ENCODE assay signal across 16 mouse cellular contexts in genomic region chr12:119155566-119155965, GRCm38 (mm10).
DNase-seq lines count a peak whose midpoint lies in the region; ATAC-seq lines count a peak whose summit lies in the region.
"Had no signal": no experiment of that assay in that cellular context is flagged by ENCODE, and none has a peak within 500 bp of the region (broad histone marks: within the 10 kb centered on the region; RNA-seq: fewer than 3 reads in every experiment).

No protein-coding gene starts in this region.

- 0 out of 2 replicates have a peak, but pooled peaks cover 6% of the 10 kb centered on the region for H3K4me1 ChIP-seq in lung, embryonic 15.5 days

- H3K27ac ChIP-seq in lung, embryonic 15.5 days, result peak overlapping the region; percentile 63; the same call in 1 of the 2 replicates

- no peak overlapping the region for H3K4me2 ChIP-seq in lung, embryonic 15.5 days

- no peak overlapping the region for H3K9ac ChIP-seq in lung, embryonic 15.5 days

- intact Hi-C loops in heart, postnatal 25 days (cut with DNase I), result no loop called here

- peak; percentile 28 for DNase-seq in heart, adult 8-10 months (ENCODE audit: low spot score)
- DNase-seq in heart, postnatal 25 days (ENCODE audit: low spot score), result no peak
- peak; percentile 45 for DNase-seq in testis, postnatal 10 days (ENCODE audit: low spot score)
- DNase-seq in testis, postnatal 14 days (ENCODE audit: low spot score), result no peak
- DNase-seq in thymus, postnatal 4 days, result no peak
- DNase-seq in spleen, postnatal 14 days (ENCODE audit: low spot score in 2 of 2), result no peak
- DNase-seq: adrenal gland, adult 8-10 months; embryo, embryonic 11 days; kidney, postnatal 14 days; layer of hippocampus, postnatal 36 days; right cerebral cortex, postnatal 25 days; thymus, postnatal 36 days had no signal

- no peaks in the 10 kb centered on the region for H3K36me3 ChIP-seq in lung, embryonic 15.5 days

- H3K27me3 ChIP-seq in lung, embryonic 15.5 days, result no peaks in the 10 kb centered on the region
- H3K27me3 ChIP-seq: CH12.LX; megakaryocyte, embryonic 14.5 days; Patski had no signal

- H3K9me3 ChIP-seq in lung, embryonic 15.5 days, result no peaks in the 10 kb centered on the region
- H3K9me3 ChIP-seq: megakaryocyte, embryonic 14.5 days had no signal

- 41% methylated on average over 4 of the region's 4 CpGs for WGBS in lung, embryonic 15.5 days

- no peak overlapping the region for H3K4me3 ChIP-seq in lung, embryonic 15.5 days
- H3K4me3 ChIP-seq: megakaryocyte, embryonic 14.5 days had no signal

- peak; percentile 70; the same call in 1 of the 2 replicates for ATAC-seq in lung, embryonic 15.5 days (ENCODE audit: borderline replicate concordance, extremely low read depth, low FRiP score, low TSS enrichment)
- ATAC-seq: Patski had no signal

Comparison
In these comparisons a context has a peak if more than half of its experiments do, and no peak if none do; other contexts are left out.
1. DNase-seq: peak in heart, adult 8-10 months (single experiment) and testis, postnatal 10 days (single experiment); none in heart, postnatal 25 days (single experiment), testis, postnatal 14 days (single experiment), thymus, postnatal 4 days (single experiment) and spleen, postnatal 14 days (0 of 2).